Mouse (Mus musculus) right cerebral cortex, adult 2 months (tissue): ENCODE measurements around the gene Nt5c.
"Not testable (repeated sequence)": the region's sequence is repeated elsewhere in the genome, so short reads cannot be mapped to it uniquely, and the experiment has no call there.

ENCODE experiments used
- DNase-seq, 2 experiments: peaks; one replicate each; pipeline ENCODE4 v3.0.0; 2021 to 2022; ENCODE audit warnings: low spot score in 2 of 2

Gene Nt5c

GRCm38 (mm10) chr11:115511121-115511520 lies 19.5 kb upstream of the Nt5c start:
- no peak for DNase-seq

GRCm38 (mm10) chr11:115510507-115510888 lies 18.8 kb upstream of the Nt5c start:
- no peak for DNase-seq

GRCm38 (mm10) chr11:115509773-115510506 lies 18.3 kb upstream of the Nt5c start:
- peak; percentile 43 to 47 for DNase-seq

- DNase-seq: no peak
These were observed 16.4 kb upstream of the Nt5c start for GRCm38 (mm10) chr11:115508061-115508460.

DNA sequence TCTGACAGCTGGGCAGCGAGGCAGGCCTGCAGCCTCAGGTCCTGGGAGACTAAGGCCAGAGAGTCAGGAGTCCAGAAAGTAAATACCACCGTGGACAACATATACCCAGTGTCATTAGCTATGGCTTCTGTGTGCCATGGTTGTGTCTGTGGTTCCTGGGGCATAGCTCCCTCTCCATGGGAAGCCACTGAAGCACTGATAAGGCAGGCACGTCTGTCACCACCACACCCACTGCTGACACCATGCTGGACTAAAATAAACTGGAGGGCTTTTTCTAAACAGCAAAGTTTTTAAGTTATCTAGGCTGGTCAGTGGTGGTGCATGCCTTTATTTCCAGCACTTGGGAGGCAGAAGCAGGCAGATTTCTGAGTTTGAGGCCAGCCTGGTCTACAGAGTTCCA lies 14.9 kb upstream of the Nt5c start:
- no peak for DNase-seq

GRCm38 (mm10) chr11:115502636-115503035 lies 11.0 kb upstream of the Nt5c start:
- DNase-seq: no peak

DNA sequence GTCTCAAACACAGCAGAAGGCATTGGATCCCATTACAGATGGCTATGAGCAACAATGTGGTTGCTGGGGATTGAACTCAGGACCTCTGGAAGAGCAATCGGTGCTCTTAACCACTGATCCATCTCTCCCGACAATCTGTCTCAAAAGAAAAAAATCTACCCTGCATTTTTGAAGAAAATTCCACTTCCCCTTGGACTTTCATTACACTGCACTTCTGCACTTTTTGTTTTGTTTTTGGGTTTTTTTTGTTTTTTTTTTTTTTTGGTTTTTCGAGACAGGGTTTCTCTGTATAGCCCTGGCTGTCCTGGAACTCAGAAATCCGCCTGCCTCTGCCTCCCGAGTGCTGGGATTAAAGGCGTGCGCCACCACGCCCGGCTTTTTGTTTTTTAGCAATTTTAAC lies 4.9 kb upstream of the Nt5c start:
- not testable (repeated sequence) for DNase-seq

DNA sequence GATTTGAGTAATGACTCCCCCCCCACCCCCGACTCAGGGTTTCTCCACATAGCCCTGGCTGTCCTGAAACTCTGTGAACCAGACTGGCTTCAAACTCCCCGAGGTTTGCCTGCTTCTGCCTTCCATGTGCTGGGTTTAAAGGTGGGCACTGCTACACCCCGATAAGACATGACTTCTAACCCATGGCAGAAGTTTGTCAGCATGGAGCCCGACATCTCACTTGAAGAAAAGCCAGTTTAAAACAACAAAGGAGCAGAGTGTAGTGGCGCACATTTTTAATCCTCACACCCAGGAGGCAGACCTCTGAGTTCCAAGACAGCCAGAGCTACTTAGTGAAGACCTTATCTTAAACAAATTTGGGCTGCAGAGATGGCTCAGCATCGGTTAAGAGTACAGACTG lies 725 bp upstream of the Nt5c start:
- no peak for DNase-seq

DNA sequence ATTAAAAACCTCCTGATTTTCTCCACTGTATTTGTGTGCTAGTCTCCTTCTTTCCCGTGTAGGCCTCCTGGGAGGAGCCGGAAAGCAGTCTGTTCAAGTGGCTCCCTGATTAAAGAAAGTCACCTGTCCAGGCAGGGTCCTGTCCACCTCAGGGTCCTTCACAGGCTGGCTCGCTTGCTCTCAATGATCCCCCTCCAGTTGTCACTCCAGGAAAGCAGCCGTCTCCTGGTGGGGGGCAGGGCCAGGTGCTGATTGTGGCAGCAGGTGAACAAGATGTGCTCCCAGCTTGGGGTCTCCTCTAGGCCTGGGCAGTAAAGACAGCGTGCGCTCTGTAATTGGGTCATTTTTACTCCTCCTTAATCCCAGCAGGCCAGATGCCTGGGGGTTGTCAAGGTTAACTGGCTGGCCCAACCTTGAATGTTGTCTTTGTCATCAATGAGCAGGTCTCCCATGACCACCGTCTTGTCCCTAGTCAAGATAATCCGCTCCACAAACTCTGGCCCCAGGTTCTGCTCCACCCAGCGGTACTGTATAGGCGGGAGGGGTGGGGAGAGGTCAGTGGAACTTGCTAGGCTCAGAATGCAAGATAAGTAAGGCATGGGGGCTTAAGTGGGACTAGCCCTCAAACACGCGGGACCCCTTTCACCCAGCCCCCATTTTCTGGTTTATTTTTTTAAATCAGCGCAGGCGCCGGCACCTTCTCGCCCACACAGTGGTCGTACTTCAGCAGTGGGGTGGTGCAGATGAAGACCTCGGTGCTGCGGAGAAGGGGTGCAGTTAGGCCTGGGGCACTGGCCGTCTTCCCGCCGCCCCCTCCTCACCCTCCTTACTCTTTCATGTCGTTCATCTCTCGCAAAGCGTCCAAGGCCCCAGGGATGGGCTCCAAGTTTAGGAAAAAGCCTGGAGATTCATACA lies 964 bp downstream of the Nt5c start:
- DNase-seq: no peak

- no peak for DNase-seq
These were observed 3.0 kb downstream of the Nt5c start for GRCm38 (mm10) chr11:115488551-115489104.

DNA sequence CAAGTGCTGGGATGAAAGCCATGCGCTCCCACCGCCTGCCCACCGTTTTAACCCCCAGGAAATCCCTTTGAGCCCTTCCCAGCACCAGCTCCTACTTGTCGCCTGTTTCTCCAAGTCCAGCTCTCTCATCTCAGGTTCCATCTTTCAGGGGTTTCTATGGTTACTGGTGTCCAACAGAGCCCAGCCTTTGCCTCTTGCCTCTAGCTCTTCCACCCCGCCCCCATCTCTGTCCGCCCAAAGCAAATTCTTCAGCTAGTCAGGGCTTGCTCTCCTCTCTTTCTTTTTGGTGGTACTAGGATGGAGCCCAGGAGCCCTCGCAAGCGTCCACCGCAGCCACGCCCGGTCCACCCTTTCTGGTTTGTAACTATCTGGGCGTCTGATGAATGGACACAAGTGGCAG lies 6.5 kb downstream of the Nt5c start:
- DNase-seq: no peak

DNA sequence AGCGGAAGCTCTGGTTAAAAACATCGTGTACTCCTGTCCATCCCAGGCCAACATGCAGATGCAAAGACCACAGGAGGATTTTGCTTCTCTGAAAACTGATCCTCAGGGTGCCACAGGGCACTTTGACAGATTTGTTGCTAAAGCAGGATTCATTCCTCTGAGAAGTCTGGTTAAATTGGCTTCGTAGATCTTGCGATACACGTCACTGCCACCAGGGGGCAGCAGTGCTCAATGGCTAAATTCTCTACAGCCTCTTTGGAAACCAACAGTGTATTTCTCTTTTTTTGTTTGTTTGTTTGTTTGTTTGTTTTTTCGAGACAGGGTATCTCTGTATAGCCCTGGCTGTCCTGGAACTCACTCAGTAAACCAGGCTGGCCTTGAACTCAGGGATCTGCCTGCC lies 7.9 kb downstream of the Nt5c start:
- peak; percentile 90 for DNase-seq

GRCm38 (mm10) chr11:115483278-115483677 lies 8.4 kb downstream of the Nt5c start:
- DNase-seq: no peak

DNA sequence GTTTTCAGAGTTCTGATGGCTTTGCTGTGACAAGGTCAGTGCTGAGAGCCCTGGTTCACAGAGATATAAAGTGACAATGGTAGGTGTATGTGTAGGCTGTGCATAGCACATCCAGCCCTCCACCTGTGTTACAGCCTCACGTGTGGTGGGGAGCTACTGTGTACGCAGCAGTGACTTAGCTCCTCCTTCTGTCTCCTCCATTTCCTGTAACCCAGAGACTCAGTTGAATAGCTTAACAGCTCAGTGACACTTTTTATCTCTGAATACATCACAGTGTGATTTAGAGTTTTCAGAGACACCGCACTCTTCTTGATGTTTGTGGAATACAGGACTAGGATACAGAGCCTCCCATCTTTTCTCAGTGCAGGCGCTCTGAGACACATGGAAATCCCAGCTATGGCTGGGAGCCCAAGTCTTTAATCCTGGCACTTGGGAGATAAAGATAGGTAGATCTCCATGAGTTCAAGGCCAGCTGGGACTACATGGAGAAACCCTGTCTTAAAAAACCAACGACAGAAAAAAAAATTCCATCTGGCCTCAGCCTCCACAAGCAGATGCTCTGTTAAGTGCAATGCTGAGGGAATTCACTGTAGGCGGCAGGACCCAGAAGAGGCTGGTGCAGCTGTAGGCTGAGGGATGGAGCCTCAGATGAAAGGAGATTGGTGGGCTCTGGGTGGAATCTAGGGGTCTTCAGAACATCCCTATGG lies 10.0 kb downstream of the Nt5c start:
- peak; percentile 73 to 74 for DNase-seq

DNA sequence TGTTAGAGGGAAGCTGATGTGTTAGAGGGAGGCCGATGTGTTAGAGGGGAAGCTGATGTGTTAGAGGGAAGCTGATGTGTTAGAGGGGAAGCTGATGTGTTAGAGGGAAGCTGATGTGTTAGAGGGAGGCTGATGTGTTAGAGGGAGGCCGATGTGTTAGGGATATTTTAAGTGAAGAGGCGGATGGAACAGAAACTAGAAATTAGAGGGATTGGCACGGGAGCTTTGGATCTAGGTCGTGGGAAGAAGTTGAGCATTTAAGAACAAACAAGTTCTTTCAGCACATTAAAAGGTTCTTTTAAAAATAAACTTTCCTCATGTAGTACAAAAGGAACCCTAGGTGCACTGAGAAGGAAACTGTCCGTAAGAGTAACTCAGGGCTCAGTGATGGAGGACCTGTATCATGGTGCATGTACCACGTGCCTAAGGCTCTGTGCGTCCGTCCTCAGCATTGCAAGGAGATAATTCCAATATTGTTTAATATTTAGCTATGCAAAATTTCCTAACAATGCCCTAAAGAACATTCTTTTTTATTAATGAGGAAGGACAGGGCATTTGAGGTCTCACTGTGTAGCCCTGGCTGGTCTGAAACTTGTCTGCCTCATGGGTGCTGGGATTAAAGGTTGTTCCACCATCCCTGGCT lies 13.2 kb downstream of the Nt5c start:
- DNase-seq: no peak

- DNase-seq: not testable (repeated sequence)
These were observed 14.3 kb downstream of the Nt5c start for GRCm38 (mm10) chr11:115477388-115477787.

GRCm38 (mm10) chr11:115476630-115477029 lies 15.0 kb downstream of the Nt5c start:
- not testable (repeated sequence) for DNase-seq

DNA sequence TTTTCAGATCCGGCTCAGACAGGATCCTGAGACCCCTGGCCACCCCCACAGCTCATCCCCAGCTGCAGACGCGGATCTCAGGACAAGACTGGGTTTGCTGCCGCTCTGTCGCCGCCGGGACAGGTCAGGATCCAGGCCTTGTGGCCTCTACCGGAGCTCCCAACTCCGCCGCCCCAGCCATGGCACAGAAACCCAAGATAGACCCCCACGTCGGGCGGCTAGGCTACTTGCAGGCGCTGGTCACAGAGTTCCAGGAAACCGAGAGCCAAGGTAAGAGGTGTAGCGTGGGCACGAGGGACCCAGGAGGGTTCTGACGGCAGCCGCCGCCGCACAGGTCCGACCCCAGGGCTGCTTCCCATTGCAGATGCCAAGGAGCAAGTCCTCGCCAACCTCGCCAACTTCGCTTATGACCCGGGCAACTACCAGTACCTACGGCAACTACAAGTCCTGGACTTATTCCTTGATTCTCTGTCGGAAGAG lies 15.9 kb downstream of the Nt5c start:
- no peak for DNase-seq

DNA sequence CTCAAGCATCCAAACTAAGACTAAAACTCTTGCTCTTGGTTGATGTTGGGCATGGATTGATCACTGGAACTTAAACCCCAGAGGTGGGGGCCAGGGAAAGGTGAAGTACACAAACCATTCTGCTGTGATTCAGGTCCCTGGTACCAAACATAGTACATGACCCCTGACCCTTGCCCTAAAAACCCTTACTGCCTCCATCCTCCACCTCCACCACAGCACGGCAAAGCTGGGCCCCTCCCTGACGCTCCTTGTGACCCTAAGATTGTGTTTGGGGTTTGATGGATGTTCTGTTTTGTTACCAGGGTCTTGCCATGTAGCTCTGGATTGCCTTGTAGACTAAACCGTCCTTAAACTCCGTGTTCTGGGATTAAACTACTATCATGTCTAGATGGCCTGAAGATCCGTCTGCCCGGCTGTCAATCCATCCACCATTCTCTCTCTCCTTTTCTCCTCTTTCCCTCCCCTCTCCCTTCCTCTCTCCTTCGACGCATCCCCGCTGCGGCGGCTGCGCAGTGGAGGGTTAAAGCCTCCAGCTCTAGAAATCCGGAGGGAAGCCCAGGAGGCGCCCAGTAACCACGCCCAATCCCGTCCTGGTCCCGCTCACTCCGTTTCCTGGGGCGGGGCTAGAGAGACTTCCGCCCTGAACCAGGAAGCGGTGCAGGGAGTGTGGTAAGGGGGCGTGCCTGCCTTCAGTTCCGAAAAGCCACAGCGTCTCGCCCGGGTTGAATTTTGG lies 16.5 kb downstream of the Nt5c start, which contains the start of gene Armc7:
Armc7 (plus strand) TSS at position 643 of the 733 bp plus-strand sequence.
- peak; percentile 93 to 94 for DNase-seq

DNA sequence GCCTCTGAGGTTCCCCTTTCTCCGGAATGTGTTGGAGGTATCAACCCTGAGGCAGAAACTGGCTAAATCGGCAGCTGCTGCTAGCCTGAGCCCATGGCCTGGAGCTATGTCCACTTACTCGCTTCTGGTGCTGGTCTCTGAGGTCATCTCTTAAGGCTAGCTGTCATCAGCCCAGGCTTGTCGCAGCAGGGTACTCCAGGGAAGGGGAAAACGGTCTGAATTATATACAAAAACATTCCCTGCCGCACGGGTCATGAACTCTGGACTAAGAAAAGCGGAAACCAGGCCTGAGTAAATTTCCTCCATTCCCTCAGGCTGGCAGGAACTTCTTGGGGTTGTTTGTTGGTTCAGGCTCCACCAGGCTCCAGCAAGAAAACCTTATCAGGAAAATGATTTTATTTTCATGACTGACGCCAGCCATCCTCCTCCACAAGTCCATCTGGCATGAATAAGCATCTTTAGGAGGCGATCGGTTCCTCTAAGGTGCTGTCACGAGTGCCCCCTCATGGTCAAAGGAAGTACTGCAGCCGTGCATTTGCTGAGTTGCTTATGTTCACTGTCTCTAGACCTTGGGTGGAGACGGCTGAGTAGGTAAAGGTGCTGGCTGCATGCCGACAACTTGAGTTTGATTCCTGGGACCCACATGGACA lies 17.9 kb downstream of the Nt5c start:
- peak; percentile 99 to 100 for DNase-seq
